Mouse (Mus musculus): ENCODE data around the gene Jdp2. TPM values are rescaled to one million over a fixed set of nuclear protein-coding genes. Genes with fewer than 3 reads are reported as not detected.
A peak's percentile ranks its signal among the peaks of the same experiment; 100 is the strongest.

The Jdp2 gene
- total RNA-seq, 1 experiment from 2014 or later = 20.9 TPM

GRCm38 (mm10) chr12:85673914-85674313, 75.1 kb downstream of the Jdp2 start:
- ATAC-seq (replicated peaks; ENCODE audit: low read depth, poor library complexity, severe bottlenecking) = peak; percentile 82

- no peak for ATAC-seq (replicated peaks; ENCODE audit: low read depth, poor library complexity, severe bottlenecking)
These were observed 80.3 kb downstream of the Jdp2 start for GRCm38 (mm10) chr12:85679117-85679516.

- no peak for ATAC-seq (replicated peaks; ENCODE audit: low read depth, poor library complexity, severe bottlenecking)
These were observed 81.0 kb downstream of the Jdp2 start for GRCm38 (mm10) chr12:85679808-85680207.

- ATAC-seq (replicated peaks; ENCODE audit: low read depth, poor library complexity, severe bottlenecking) = no peak
These were observed 83.5 kb downstream of the Jdp2 start for GRCm38 (mm10) chr12:85682328-85682727.

- ATAC-seq (replicated peaks; ENCODE audit: low read depth, poor library complexity, severe bottlenecking) = no peak
These were observed 85.8 kb downstream of the Jdp2 start for GRCm38 (mm10) chr12:85684411-85685275.

GRCm38 (mm10) chr12:85686466-85687216, 87.8 kb downstream of the Jdp2 start, which contains the start of gene Batf:
TSS of gene Batf (plus strand) at chr12:85686669.
- ATAC-seq (replicated peaks; ENCODE audit: low read depth, poor library complexity, severe bottlenecking) = peak; percentile 78

- ATAC-seq (replicated peaks; ENCODE audit: low read depth, poor library complexity, severe bottlenecking) = no peak
These were observed 88.3 kb downstream of the Jdp2 start for GRCm38 (mm10) chr12:85687217-85687533.

- ATAC-seq (replicated peaks; ENCODE audit: low read depth, poor library complexity, severe bottlenecking) = peak; percentile 72
These were observed 89.0 kb downstream of the Jdp2 start for GRCm38 (mm10) chr12:85687846-85688245.

Other genes with a start within 250 kb of the Jdp2 start
- gene Tmed10, start 224.2 kb upstream of the Jdp2 start, total RNA-seq (2017) = 111 and 156 TPM in 2 replicates
- gene Fos, start 125.1 kb upstream of the Jdp2 start, total RNA-seq (2017) = 421 and 492 TPM in 2 replicates
- gene Batf, start 87.6 kb downstream of the Jdp2 start, total RNA-seq (2017) = 31.9 and 38.9 TPM in 2 replicates
- gene Flvcr2, start 147.5 kb downstream of the Jdp2 start, total RNA-seq (2017) = 0.41 TPM in 1 of 2 replicates, not detected in the other
- 83.4 and 106 TPM in 2 replicates for gene Erg28, start 225.5 kb downstream of the Jdp2 start, total RNA-seq (2017)
- 23.3 and 27.6 TPM in 2 replicates for gene Ttll5, start 225.6 kb downstream of the Jdp2 start, total RNA-seq (2017)

Measured in common myeloid progenitor, adult 5-6 weeks (primary cell).